Mouse (Mus musculus): ENCODE results near the gene Ugt1a2.

- TF ChIP-seq POLR2A (IDR thresholded peaks at IDR 0.05; ENCODE audit: insufficient read depth, low read depth, low read length) (no peak), CTCF (IDR thresholded peaks at IDR 0.05) (no peak), EP300 (IDR thresholded peaks at IDR 0.05; ENCODE audit: insufficient read depth, low read depth, low read length) (no peak)
Observed at GRCm38 (mm10) chr1:88235046-88235893, 34.9 kb downstream of the Ugt1a2 start.

Measured in heart, adult 2 months (tissue).